Mouse (Mus musculus) MEL (cell line): ENCODE measurements around the gene Kcnj15. TPM values are rescaled to one million over a fixed set of nuclear protein-coding genes. Genes with fewer than 3 reads are reported as not detected.

Experiments used
- DNase-seq: peaks from one replicate; pipeline ENCODE4 v3.0.0; 2011; ENCODE audit warnings: low read depth, low spot score
- H3K27ac ChIP-seq: 2 replicates; pipeline ENCODE4 v1.5.1; 2012; ENCODE audit warnings: low read depth, mild to moderate bottlenecking, control low read depth, low read length, moderate library complexity; ENCODE audit not compliant: control insufficient read depth
- H3K27me3 ChIP-seq, 2 experiments: fragments of 150-350 bp in 1 of 2; sonication (generic) in 1 of 2; 2 replicates each; pipeline ENCODE4 v1.6.1; 2012; ENCODE audit warnings: low read length in 2 of 2, mild to moderate bottlenecking in 2 of 2, improper control_type of control experiment in 1 of 2, moderate library complexity in 1 of 2; ENCODE audit not compliant: insufficient read depth in 2 of 2, control insufficient read depth in 1 of 2
- H3K36me3 ChIP-seq, 2 experiments: 2 replicates each; pipeline ENCODE4 v1.6.1; 2012 to 2014; ENCODE audit warnings: low read length in 2 of 2, improper control_type of control experiment in 1 of 2, inconsistent platforms in 1 of 2, mild to moderate bottlenecking in 1 of 2; ENCODE audit not compliant: insufficient read depth in 2 of 2, control insufficient read depth in 1 of 2
- H3K4me1 ChIP-seq, 2 experiments: fragments of 150-350 bp in 1 of 2; sonication (generic) in 1 of 2; 2 replicates each; pipeline ENCODE4 v1.6.1; 2012; ENCODE audit warnings: low read length in 2 of 2, improper control_type of control experiment in 1 of 2, mild to moderate bottlenecking in 1 of 2; ENCODE audit not compliant: insufficient read depth in 2 of 2, control insufficient read depth in 1 of 2
- H3K4me3 ChIP-seq, 2 experiments: fragments of 150-350 bp in 1 of 2; sonication (generic) in 1 of 2; 2 replicates each; pipeline ENCODE4 v1.5.1; 2012; ENCODE audit warnings: low read depth in 2 of 2, low read length in 2 of 2, mild to moderate bottlenecking in 2 of 2, moderate library complexity in 2 of 2, control low read depth in 1 of 2, improper control_type of control experiment in 1 of 2; ENCODE audit not compliant: control insufficient read depth in 1 of 2, insufficient read depth in 1 of 2
- H3K79me2 ChIP-seq: 2 replicates; pipeline ENCODE4 v1.6.1; 2012; ENCODE audit warnings: mild to moderate bottlenecking, low read length, moderate library complexity; ENCODE audit not compliant: control insufficient read depth, poor library complexity, insufficient read depth
- H3K9ac ChIP-seq: 2 replicates; pipeline ENCODE4 v1.6.1; 2012; ENCODE audit warnings: low read depth, mild to moderate bottlenecking, control low read depth, low read length, moderate library complexity; ENCODE audit not compliant: control insufficient read depth, poor library complexity, severe bottlenecking
- H3K9me3 ChIP-seq: fragments of 150-350 bp; sonication (generic); replicated peaks from 2 replicates; pipeline ENCODE4 v1.6.1; 2012; ENCODE audit warnings: mild to moderate bottlenecking, low read length, improper control_type of control experiment, moderate library complexity; ENCODE audit not compliant: insufficient read depth
- BHLHE40 ChIP-seq: IDR thresholded peaks from 2 replicates; pipeline ENCODE4 v1.6.1; 2012; ENCODE audit warnings: low read depth, mild to moderate bottlenecking, inconsistent platforms, low read length, improper control_type of control experiment, borderline replicate concordance
- CHD1 ChIP-seq: IDR thresholded peaks from 2 replicates; pipeline ENCODE4 v1.6.1; 2012; ENCODE audit warnings: low read depth, mild to moderate bottlenecking, inconsistent platforms, low read length, improper control_type of control experiment
- CTCF ChIP-seq, 3 experiments: IDR thresholded peaks in 2 of 3; conservative IDR thresholded peaks in 1 of 3; 2 replicates each; pipeline ENCODE4 v1.5.1; 2011 to 2012; ENCODE audit warnings: low read length in 3 of 3, low read depth in 2 of 3, mild to moderate bottlenecking in 2 of 3, improper control_type of control experiment in 1 of 3, inconsistent platforms in 1 of 3, mixed read lengths in 1 of 3, moderate library complexity in 1 of 3; ENCODE audit not compliant: control insufficient read depth in 1 of 3, insufficient read depth in 1 of 3, poor library complexity in 1 of 3, severe bottlenecking in 1 of 3
- E2F4 ChIP-seq: IDR thresholded peaks from 2 replicates; pipeline ENCODE4 v1.6.1; 2011; ENCODE audit warnings: low read depth, low read length, improper control_type of control experiment, borderline replicate concordance
- EP300 ChIP-seq, 2 experiments: IDR thresholded peaks; 2 replicates each; pipeline ENCODE4 v1.6.1; 2011; ENCODE audit warnings: improper control_type of control experiment in 2 of 2, low read length in 2 of 2, low read depth in 1 of 2, mild to moderate bottlenecking in 1 of 2
- ETS1 ChIP-seq: IDR thresholded peaks from 2 replicates; pipeline ENCODE4 v1.6.1; 2012; ENCODE audit warnings: low read depth, mild to moderate bottlenecking, inconsistent platforms, low read length, improper control_type of control experiment, moderate library complexity
- GABPA ChIP-seq: IDR thresholded peaks from 2 replicates; pipeline ENCODE4 v1.6.1; 2012; ENCODE audit warnings: low read depth, mild to moderate bottlenecking, inconsistent platforms, low read length, improper control_type of control experiment, moderate library complexity
- GATA1 ChIP-seq: IDR thresholded peaks from 2 replicates; pipeline ENCODE4 v1.6.1; 2011; ENCODE audit warnings: low read depth, low read length, improper control_type of control experiment
- HCFC1 ChIP-seq: IDR thresholded peaks from 2 replicates; pipeline ENCODE4 v1.6.1; 2012; ENCODE audit warnings: low read depth, mild to moderate bottlenecking, inconsistent platforms, low read length, improper control_type of control experiment, moderate library complexity
- JUND ChIP-seq: IDR thresholded peaks from 2 replicates; pipeline ENCODE4 v1.6.1; 2011; ENCODE audit warnings: low read depth, mild to moderate bottlenecking, improper control_type of control experiment, low read length
- KAT2A ChIP-seq: conservative IDR thresholded peaks from 2 replicates; pipeline ENCODE4 v1.6.1; 2012; ENCODE audit warnings: low read depth, low read length, improper control_type of control experiment, inconsistent platforms
- MAFK ChIP-seq: IDR thresholded peaks from 2 replicates; pipeline ENCODE4 v1.6.1; 2011; ENCODE audit warnings: low read depth, mild to moderate bottlenecking, low read length, improper control_type of control experiment, borderline replicate concordance
- MAX ChIP-seq: IDR thresholded peaks from 2 replicates; pipeline ENCODE4 v1.6.1; 2011; ENCODE audit warnings: low read length, improper control_type of control experiment
- MAZ ChIP-seq: IDR thresholded peaks from 2 replicates; pipeline ENCODE4 v1.6.1; 2012; ENCODE audit warnings: low read depth, mild to moderate bottlenecking, inconsistent platforms, low read length, improper control_type of control experiment
- MXI1 ChIP-seq: IDR thresholded peaks from 2 replicates; pipeline ENCODE4 v1.6.1; 2011; ENCODE audit warnings: mild to moderate bottlenecking, low read depth, low read length, improper control_type of control experiment
- MYC ChIP-seq: IDR thresholded peaks from 2 replicates; pipeline ENCODE4 v1.6.1; 2011; ENCODE audit warnings: low read depth, mild to moderate bottlenecking, low read length, improper control_type of control experiment, moderate library complexity
- NELFE ChIP-seq: IDR thresholded peaks from 2 replicates; pipeline ENCODE4 v1.6.1; 2011; ENCODE audit warnings: low read depth, low read length, improper control_type of control experiment
- NRF1 ChIP-seq: IDR thresholded peaks from 2 replicates; pipeline ENCODE4 v1.6.1; 2014; ENCODE audit warnings: low read depth, mild to moderate bottlenecking, inconsistent platforms, low read length, improper control_type of control experiment, moderate library complexity; ENCODE audit not compliant: poor library complexity, insufficient read depth, severe bottlenecking
- RAD21 ChIP-seq: IDR thresholded peaks from 2 replicates; pipeline ENCODE4 v1.6.1; 2011; ENCODE audit warnings: mild to moderate bottlenecking, low read depth, low read length, improper control_type of control experiment
- RCOR1 ChIP-seq: IDR thresholded peaks from 2 replicates; pipeline ENCODE4 v1.6.1; 2012; ENCODE audit warnings: low read depth, mild to moderate bottlenecking, inconsistent platforms, low read length, improper control_type of control experiment
- TAL1 ChIP-seq: IDR thresholded peaks from 2 replicates; pipeline ENCODE4 v1.6.1; 2012; ENCODE audit warnings: mild to moderate bottlenecking, inconsistent platforms, low read length, moderate library complexity, mixed read lengths
- TBP ChIP-seq: IDR thresholded peaks from 2 replicates; pipeline ENCODE4 v1.8.0; 2011; ENCODE audit warnings: low read depth, low read length, improper control_type of control experiment
- TCF12 ChIP-seq: IDR thresholded peaks from 2 replicates; pipeline ENCODE4 v1.6.1; 2014; ENCODE audit warnings: low read depth, mild to moderate bottlenecking, inconsistent platforms, low read length, improper control_type of control experiment, moderate library complexity
- UBTF ChIP-seq: IDR thresholded peaks from 2 replicates; pipeline ENCODE4 v1.6.1; 2012; ENCODE audit warnings: low read depth, mild to moderate bottlenecking, inconsistent platforms, low read length, improper control_type of control experiment, moderate library complexity, borderline replicate concordance; ENCODE audit not compliant: insufficient read depth
- USF1 ChIP-seq: IDR thresholded peaks from 2 replicates; pipeline ENCODE4 v1.6.1; 2014; ENCODE audit warnings: low read depth, mild to moderate bottlenecking, inconsistent platforms, low read length, improper control_type of control experiment, moderate library complexity
- USF2 ChIP-seq, 2 experiments: IDR thresholded peaks; 2 replicates each; pipeline ENCODE4 v1.6.1; 2011 to 2012; ENCODE audit warnings: improper control_type of control experiment in 2 of 2, low read length in 2 of 2, borderline replicate concordance in 1 of 2, inconsistent platforms in 1 of 2, low read depth in 1 of 2, mild to moderate bottlenecking in 1 of 2; ENCODE audit not compliant: insufficient read depth in 1 of 2
- ZC3H11A ChIP-seq: IDR thresholded peaks from 2 replicates; pipeline ENCODE4 v1.6.1; 2012; ENCODE audit warnings: low read depth, mild to moderate bottlenecking, inconsistent platforms, low read length, improper control_type of control experiment
- polyA plus RNA-seq, 2 experiments: library from polyadenylated mRNA; stranded (reverse) in 1 of 2; unstranded in 1 of 2; fragments of >175 nt in 1 of 2; fragments of >200 nt in 1 of 2; gene quantifications; 2 replicates each; pipeline versions ENCODE4 v1.2.1 to v1.2.4; 2012; ENCODE audit warnings: low replicate concordance in 2 of 2, low read depth in 1 of 2; ENCODE audit not compliant: insufficient read length in 2 of 2, insufficient read depth in 1 of 2, missing spikeins in 1 of 2
- total RNA-seq: library from RNA; depleted of rRNA; stranded (reverse); fragments of 300-350 nt; gene quantifications from 2 replicates; pipeline ENCODE4 v1.2.3, GENCODE M21; 2012

The Kcnj15 gene
- total and polyA plus RNA-seq, 3 experiments = not detected

- no peak for TF ChIP-seq CTCF (IDR thresholded peaks at IDR 0.05 in 2 of 3, conservative IDR thresholded peaks at IDR 0.05 in 1 of 3; ENCODE audit: control insufficient read depth in 1 of 3, insufficient read depth in 1 of 3, low read depth in 2 of 3, low read length in 3 of 3, poor library complexity in 1 of 3, severe bottlenecking in 1 of 3)
- no peak for TF ChIP-seq CHD1
- no peak for TF ChIP-seq MYC
- TF ChIP-seq ETS1 = no peak
- TF ChIP-seq JUND = no peak
- no peak for TF ChIP-seq KAT2A
- TF ChIP-seq MAX = no peak
- no peak for TF ChIP-seq GATA1
- TF ChIP-seq MXI1 = no peak
- no peak for TF ChIP-seq TAL1
- no peak for TF ChIP-seq NRF1
- TF ChIP-seq HCFC1 = no peak
- TF ChIP-seq USF1 = no peak
- no peak for TF ChIP-seq TBP
- TF ChIP-seq GABPA = no peak
- TF ChIP-seq MAFK = no peak
- no peak for TF ChIP-seq TCF12
- no peak for TF ChIP-seq EP300 (IDR thresholded peaks at IDR 0.05; ENCODE audit: low read depth in 1 of 2, low read length in 2 of 2)
- no peak for TF ChIP-seq USF2 (IDR thresholded peaks at IDR 0.05; ENCODE audit: borderline replicate concordance in 1 of 2, insufficient read depth in 1 of 2, low read depth in 1 of 2, low read length in 2 of 2)
- Histone ChIP-seq H3K4me3 (no peak overlapping the region), H3K36me3 (no peaks in the 10 kb centered on the region), H3K79me2 (no peaks in the 10 kb centered on the region), H3K27ac (no peak overlapping the region), H3K9me3 (no peaks in the 10 kb centered on the region), H3K9ac (no peak overlapping the region), H3K4me1 (no peaks in the 10 kb centered on the region), H3K27me3 (no peaks in the 10 kb centered on the region; a peak in 1 of 4 replicates)
- DNase-seq = no peak
These were observed 28.4 kb downstream of the Kcnj15 start for GRCm38 (mm10) chr16:95285767-95286166.

GRCm38 (mm10) chr16:95287656-95288055 lies 30.3 kb downstream of the Kcnj15 start:
- Histone ChIP-seq H3K9ac (no peak overlapping the region), H3K27me3 (no peaks in the 10 kb centered on the region; a peak in 1 of 4 replicates), H3K79me2 (no peaks in the 10 kb centered on the region), H3K27ac (no peak overlapping the region), H3K9me3 (no peaks in the 10 kb centered on the region), H3K36me3 (no peaks in the 10 kb centered on the region), H3K4me3 (no peak overlapping the region), H3K4me1 (no peaks in the 10 kb centered on the region)
- DNase-seq = no peak
- TF ChIP-seq UBTF (no peak), E2F4 (no peak), BHLHE40 (no peak), USF1 (no peak), NELFE (no peak), ZC3H11A (no peak), RAD21 (no peak), EP300 (IDR thresholded peaks at IDR 0.05; ENCODE audit: low read depth in 1 of 2, low read length in 2 of 2) (no peak), JUND (no peak), MAZ (no peak), RCOR1 (no peak), USF2 (IDR thresholded peaks at IDR 0.05; ENCODE audit: borderline replicate concordance in 1 of 2, insufficient read depth in 1 of 2, low read depth in 1 of 2, low read length in 2 of 2) (no peak), GABPA (no peak), MAFK (no peak), MYC (no peak)
